Mouse (Mus musculus) cerebellum, postnatal 36 days (tissue): ENCODE data around the gene Art1.

Source experiments
- DNase-seq, 2 experiments: peaks; one replicate each; pipeline ENCODE4 v3.0.0; 2021 to 2022; ENCODE audit warnings: mixed read lengths in 2 of 2

Gene Art1

GRCm38 (mm10) chr7:102109171-102109570, 7.6 kb downstream of the Art1 start, which contains the start of gene Art5:
Gene Art5 (minus strand): TSS chr7:102109489.
- no peak for DNase-seq

DNA sequence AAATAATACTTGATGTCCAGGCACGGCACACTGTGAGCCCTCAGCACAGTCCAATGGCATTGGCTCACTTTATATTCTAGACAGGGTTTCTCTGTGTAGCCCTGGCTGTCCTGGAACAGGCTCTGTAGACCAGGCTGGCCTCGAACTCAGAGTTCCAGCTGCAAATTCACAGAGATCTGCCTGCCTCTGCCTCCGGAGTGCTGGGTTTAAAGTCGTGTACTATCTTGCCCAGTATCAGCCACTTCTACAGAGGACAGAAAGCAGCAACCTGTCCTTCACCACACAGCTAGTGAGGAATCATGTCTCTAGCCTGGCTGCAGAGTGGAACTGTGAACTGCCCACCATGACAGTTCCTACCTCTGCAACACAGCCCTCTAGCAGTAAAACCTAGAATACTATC, 8.2 kb downstream of the Art1 start:
- no peak for DNase-seq

- no peak for DNase-seq
Observed at GRCm38 (mm10) chr7:102113151-102113729, 11.7 kb downstream of the Art1 start.

- no peak for DNase-seq
Observed at GRCm38 (mm10) chr7:102116579-102117331, 15.2 kb downstream of the Art1 start, which contains the start of gene Chrna10. Gene Chrna10 (minus strand): TSS chr7:102116828.

DNA sequence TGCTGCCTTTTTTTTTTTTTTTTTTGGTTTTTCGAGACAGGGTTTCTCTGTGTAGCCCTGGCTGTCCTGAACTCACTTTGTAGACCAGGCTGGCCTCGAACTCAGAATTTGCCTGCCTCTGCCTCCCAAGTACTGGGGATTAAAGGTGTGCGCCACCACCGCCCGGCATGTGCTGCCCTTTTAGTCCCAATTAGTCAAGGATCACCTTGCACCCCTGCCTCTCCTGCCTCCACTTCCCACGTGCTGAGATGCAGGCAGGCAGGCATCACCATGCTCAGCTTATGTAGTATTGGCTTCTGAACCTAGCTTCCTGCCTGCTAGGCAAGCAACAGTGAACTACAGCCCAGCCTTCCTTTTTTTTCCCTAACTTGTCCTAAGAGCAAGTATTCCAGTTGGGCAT, 15.8 kb downstream of the Art1 start:
- no peak for DNase-seq

- no peak for DNase-seq
Observed at GRCm38 (mm10) chr7:102120326-102120725, 18.8 kb downstream of the Art1 start.

GRCm38 (mm10) chr7:102132395-102132794, 30.9 kb downstream of the Art1 start:
- DNase-seq = no peak

DNA sequence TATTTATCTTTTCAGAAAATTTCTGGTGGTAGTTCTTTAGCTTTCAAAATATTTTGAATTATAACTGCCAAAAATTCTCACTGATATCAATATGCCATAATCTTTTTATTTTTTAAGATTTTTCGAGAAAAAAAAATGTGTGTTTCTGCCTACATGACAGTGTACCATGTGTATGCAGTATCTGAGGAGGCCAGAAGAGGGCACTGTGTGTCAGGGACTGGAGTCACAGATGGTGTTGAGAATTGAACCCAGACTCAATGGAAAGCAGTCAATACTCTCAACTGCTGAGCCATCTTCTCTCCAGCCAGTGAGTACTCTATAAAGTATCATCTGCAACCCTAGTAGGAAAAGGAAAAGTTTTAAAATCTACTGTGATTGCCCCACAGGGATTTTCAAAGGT, 35.9 kb downstream of the Art1 start:
- peak; percentile 25 to 26 for DNase-seq

DNA sequence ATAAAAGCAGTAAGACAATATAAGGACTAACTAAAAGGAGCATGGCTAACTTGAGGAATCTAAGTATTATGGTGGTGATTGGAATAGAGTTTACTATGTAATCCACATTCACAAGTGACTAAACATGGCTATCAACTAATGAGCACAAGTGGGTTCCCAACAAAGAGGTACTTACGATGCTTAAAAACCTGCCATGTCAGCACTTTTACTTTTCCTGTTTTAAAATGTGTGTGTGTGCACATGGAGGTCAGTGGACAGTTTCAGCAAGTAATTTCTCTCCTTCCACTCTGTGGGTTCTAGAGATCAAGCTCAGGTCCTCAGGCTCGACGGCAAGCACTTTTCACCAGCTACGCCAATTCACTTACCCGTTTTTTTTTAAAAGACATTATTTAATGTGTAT, 36.4 kb downstream of the Art1 start:
- no peak for DNase-seq

- DNase-seq = no peak
Observed at GRCm38 (mm10) chr7:102153691-102154090, 52.1 kb downstream of the Art1 start.
